Mouse (Mus musculus) lung, adult 2 months (tissue): ENCODE measurements at regions not wholly inside any gene's neighbourhood (a gene's known extent, or its start where the extent isn't known, plus 50 kb on each side); places are given as distances from the start of the nearest gene placed in this dataset.

Experiments
- CTCF ChIP-seq: fragments of 200-500 bp; IDR thresholded peaks from 2 replicates; pipeline ENCODE4 v1.5.1; 2011; ENCODE audit warnings: mild to moderate bottlenecking, low read length, control low read depth; ENCODE audit not compliant: insufficient read depth
- POLR2A ChIP-seq: fragments of 200-500 bp; IDR thresholded peaks from 2 replicates; pipeline ENCODE4 v1.6.1; 2011; ENCODE audit warnings: low read depth, mild to moderate bottlenecking, control low read depth, low read length, borderline replicate concordance; ENCODE audit errors: extremely low read depth

- TF ChIP-seq POLR2A (no peak), CTCF (no peak)
Observed at GRCm38 (mm10) chr9:69592329-69593062, 139.1 kb downstream of the Anxa2 start.
